Mouse (Mus musculus) brain, embryonic 14.5 days (tissue): ENCODE measurements around the gene Hoxb5.

ENCODE experiments used
- CTCF ChIP-seq: fragments of 200-500 bp; IDR thresholded peaks from 2 replicates; pipeline ENCODE4 v1.5.1; 2012; ENCODE audit warnings: inconsistent platforms, mild to moderate bottlenecking, moderate library complexity, borderline replicate concordance; ENCODE audit not compliant: insufficient read depth, insufficient read length; ENCODE audit errors: extremely low read depth
- POLR2A ChIP-seq: fragments of 200-500 bp; IDR thresholded peaks from 2 replicates; pipeline ENCODE4 v1.6.1; 2012; ENCODE audit warnings: mild to moderate bottlenecking, inconsistent platforms, borderline replicate concordance; ENCODE audit not compliant: poor library complexity, insufficient read depth, insufficient read length, severe bottlenecking; ENCODE audit errors: extremely low read depth

DNA sequence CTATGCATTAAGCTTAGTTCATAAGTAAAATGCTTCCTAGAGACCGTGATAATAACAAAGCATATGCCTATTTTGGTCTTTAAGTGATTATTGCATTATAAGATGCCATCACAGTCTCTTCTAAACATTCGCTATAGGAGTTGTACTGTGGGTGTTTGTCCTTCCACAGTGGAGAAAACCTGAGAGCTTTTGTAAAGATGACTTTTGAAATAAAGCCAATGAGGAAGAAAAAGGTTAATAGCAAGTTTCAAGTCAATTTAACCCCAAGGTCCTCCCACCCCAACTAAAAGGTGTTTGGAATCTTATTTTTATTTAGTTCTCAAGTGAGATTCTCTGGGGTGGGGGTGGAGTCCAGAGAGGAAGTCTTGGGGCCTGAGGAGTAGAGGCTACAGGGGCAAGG lies 10.0 kb downstream of the Hoxb5 start:
- TF ChIP-seq CTCF = no peak
- no peak for TF ChIP-seq POLR2A
